Mouse (Mus musculus): ENCODE measurements at regions not wholly inside any gene's neighbourhood (a gene's known extent, or its start where the extent isn't known, plus 50 kb on each side); places are given as distances from the start of the nearest gene placed in this dataset.

- ATAC-seq (ENCODE audit: low TSS enrichment), result no peak
Observed at GRCm38 (mm10) chr9:93969118-93969517, 568.8 kb downstream of the 1190002N15Rik start.

DNA sequence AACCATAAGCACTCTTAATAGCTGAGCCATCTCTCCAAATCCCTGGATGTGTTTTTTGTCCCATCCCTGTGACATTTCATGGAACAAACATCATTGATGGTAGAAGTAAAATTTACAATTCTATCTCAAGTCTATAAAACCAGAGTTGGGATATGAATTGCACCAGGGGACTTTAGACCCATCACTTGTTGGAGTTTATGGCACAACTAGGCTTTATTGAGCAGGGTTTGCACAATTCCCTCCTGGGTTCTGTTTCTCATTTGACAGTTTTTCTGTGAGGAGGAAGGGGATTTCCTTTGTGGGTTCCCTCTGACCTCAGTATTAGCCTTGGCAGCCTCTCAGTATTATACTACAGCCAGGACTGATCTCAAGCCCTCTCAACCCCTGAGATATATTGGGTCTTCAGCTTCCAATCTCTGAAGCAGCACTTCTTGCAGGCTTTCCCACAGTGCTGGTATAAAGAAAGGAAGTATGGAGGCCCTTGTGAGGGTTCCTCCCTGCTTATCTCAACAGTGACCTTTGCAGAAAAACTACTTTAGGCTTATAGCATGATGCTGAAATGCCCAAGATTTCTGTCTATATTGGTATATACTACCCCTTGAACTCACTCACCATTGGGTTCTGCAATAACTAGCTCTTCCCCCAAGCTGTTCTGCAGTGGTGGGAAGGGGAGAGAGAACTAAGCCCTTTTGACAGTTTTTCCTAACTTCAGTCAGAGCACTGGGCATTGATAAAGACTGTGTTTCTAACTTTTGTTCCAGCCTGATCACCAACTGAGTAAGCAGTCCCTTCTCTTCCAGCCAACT is 582.4 kb downstream of the 1190002N15Rik start:
- no peak for ATAC-seq (ENCODE audit: low TSS enrichment)

DNA sequence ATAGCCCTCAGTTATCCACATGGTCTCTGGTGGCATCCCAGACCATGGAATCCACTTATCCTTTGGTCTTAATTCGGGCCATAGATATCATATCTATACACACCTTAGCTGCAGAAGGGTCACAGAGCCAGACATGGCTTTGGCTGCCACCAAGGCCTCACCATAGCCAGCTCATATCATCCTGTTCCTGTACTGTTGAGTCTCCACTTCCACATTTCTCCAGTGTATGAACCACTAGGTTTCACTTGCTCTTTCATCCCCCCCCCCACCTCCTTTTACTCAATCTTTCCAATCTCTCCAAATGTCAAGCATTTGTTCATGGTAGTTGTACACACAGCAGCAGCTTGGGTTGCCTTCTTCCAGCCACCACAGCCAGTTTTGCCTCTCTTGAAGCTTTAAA is 589.2 kb downstream of the 1190002N15Rik start:
- ATAC-seq (ENCODE audit: low TSS enrichment), result no peak

- no peak for ATAC-seq (ENCODE audit: low TSS enrichment)
Observed at GRCm38 (mm10) chr9:93947053-93947452, 590.8 kb downstream of the 1190002N15Rik start.

GRCm38 (mm10) chr9:93940193-93940592 is 597.7 kb downstream of the 1190002N15Rik start:
- peak; percentile 90 for ATAC-seq (ENCODE audit: low TSS enrichment)

- ATAC-seq (ENCODE audit: low TSS enrichment), result no peak
Observed at GRCm38 (mm10) chr9:93930684-93931083, 607.2 kb downstream of the 1190002N15Rik start.

DNA sequence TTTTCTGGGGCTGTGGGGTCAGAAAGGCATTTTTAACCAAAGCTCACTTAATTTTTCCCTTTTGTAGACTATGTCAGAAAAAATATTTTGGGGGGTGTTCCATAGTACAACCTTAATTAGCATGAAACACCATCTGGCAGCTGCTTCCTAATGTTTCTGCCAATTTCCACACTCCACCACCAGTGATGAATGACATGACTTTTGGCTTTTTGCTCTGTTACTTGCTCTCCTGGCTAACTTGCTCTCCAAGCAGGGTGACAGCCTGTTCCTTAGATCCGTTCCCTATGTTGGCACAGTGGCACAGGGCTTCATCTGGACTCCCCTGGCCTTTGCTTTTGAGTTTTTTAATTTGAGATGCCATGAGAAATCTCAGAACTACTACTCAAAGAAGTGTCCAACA is 648.6 kb downstream of the 1190002N15Rik start:
- ATAC-seq (ENCODE audit: low TSS enrichment), result no peak

DNA sequence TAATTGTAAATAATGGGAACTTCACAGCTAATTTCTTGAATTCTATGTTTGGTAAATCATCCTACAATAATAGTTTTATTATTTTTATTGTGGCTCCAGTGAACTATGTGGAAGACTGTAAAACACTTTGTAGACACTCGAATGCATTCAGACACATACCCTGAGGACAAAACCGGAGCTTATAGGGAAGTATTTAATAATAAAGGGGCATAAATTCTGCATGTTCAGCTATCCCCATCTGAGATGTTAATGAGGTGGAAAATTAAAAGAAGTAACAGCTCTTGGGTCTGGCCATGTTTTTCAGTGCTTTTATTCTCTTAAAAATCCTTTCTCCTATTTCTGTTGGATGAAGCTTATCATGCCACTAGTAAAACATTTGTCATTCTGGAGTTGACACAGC is 657.8 kb downstream of the 1190002N15Rik start:
- ATAC-seq (ENCODE audit: low TSS enrichment), result no peak

DNA sequence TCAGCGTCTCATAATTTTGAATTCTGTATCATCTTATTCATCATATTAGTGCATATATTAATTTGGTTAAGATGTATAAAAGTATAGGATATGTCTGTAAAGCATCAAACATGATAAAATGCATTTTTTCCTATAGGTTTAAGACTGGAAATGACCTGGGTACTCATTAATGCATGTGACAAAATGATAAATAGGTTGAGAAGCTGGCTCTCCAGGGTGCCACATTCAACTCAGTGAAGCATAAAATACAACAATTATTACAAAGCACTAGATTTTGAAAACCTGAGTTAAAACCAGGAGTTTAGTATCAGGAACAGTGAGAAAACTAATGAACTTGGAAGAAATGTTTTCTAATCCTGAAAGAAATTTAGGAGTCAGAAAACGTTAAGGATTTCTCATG is 658.3 kb downstream of the 1190002N15Rik start:
- ATAC-seq (ENCODE audit: low TSS enrichment), result no peak

GRCm38 (mm10) chr9:93870778-93871177 is 667.1 kb downstream of the 1190002N15Rik start:
- ATAC-seq (ENCODE audit: low TSS enrichment), result no peak

DNA sequence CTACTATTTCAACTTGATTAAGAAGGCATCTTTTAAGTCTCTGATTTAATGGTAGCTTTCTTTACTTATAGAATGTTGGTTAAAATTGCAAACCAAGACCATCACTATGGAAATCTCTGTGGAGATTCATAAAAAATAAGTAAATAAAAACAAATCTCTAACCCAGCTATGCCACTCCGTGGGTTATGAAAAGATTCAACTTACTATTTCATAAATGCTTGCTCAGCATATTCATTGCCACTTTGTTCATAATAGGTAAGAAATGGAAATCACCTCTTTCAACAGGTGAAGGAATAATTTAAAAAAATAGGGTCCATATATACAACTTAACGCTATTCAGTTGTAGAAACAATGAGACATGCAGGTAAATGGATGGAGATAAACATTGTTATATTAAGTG is 679.9 kb downstream of the 1190002N15Rik start:
- no peak for ATAC-seq (ENCODE audit: low TSS enrichment)

- ATAC-seq (ENCODE audit: low TSS enrichment), result no peak
Observed at GRCm38 (mm10) chr9:93846411-93846810, 691.5 kb downstream of the 1190002N15Rik start.

DNA sequence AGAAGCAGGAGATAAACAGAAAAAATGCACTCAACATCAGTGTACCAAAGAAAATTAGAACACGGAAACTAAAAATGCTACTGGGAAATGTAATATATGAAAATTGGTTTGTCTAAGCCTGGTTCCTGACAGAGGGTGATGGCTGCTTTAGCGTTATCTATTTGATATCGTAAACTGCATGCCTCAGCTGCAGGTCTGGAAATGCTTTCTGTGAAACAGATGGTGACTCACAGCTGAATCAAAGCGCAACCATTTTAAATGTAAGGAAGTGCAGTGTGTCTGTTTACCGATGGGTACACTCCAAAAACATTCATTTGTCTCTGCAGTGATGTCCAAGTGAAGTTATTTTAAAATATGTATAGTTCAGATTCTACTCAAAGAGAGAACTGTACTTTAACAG is 694.0 kb downstream of the 1190002N15Rik start:
- no peak for ATAC-seq (ENCODE audit: low TSS enrichment)

Data from frontal cortex, adult (tissue).